Mouse (Mus musculus) thymus, postnatal 25 days (tissue): ENCODE data around the gene Slc25a29.

Experiments
- DNase-seq: peaks from one replicate; pipeline ENCODE4 v3.0.0; 2022

Slc25a29 gene

GRCm38 (mm10) chr12:108793453-108793941, 42.2 kb downstream of the Slc25a29 start:
- peak; percentile 41 for DNase-seq

- peak; percentile 99 for DNase-seq
Observed at GRCm38 (mm10) chr12:108792546-108793452, 42.9 kb downstream of the Slc25a29 start, which contains the start of gene Yy1. Gene Yy1 (plus strand): TSS chr12:108792973.

GRCm38 (mm10) chr12:108792152-108792545, 43.5 kb downstream of the Slc25a29 start:
- peak; percentile 86 for DNase-seq

DNA sequence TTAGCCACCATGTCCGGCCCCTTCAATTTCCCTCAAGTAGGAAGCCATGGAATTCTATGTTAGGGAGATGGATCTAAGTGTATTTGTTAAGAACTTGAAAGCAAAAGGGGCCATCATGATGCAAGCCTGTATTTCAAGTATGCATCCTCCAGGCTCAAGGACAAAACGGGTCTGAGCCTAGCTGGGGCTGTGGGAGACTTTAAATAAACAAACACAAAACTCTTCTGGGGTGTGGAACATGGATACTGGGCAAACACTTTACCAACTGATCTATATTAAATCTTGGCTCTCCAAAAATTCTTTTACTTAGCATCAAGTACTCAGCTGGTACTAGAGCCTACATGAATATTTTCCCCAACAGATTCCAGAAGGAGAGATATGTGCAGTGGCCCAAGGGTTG, 48.4 kb downstream of the Slc25a29 start:
- DNase-seq = no peak

DNA sequence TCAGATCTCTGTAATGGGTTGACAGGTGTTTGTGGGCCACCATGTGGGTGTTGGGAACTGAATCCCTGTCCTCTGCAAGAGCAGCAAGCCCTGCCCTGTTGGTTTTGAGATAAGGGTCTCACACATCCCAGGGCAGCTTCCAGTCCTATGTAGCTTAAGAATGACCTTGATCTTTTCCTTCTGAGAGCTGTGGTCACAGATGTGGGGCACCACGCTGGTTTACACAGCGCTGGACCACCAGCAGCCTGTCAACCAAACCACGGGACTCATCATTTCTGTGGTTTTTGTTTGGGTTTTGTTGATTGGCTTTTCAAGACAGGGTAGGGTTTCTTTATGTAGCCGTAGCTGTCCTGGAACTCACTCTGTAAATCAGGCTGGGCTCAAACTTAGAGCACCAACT, 50.5 kb downstream of the Slc25a29 start:
- no peak for DNase-seq

DNA sequence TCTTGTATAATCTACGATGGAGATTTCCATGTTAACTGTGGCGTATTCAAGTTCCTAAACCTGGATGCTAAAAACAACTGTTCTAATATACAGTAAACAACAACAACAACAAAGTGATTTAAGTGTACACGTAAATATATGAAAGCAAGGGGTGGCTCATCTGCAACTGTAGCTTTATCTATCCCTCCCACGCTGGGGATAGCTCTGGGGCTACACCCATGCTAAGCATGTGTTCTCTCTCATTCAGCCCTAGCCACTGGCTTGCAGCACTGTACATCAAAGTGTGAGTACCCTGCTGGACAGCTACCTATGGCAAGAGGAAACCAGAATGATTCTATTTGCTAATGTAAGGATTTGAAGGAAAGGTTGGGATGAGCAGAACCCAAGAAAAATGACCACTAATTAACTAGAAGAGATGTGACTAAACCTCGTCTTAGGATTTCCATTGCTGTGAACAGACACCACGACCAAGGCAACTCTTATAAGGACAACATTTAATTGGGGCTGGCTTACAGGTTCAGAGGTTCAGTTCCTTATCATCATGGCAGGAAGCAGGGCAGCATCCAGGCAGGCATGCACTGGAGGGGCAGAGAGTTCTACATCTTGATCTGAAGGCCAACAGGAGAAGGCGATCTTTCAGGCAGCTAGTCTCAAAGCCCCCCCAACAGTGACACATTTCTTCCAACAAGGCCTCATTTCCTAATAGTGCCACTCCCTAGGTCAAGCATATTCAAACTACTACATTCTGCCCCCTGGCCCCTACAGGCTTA, 55.4 kb downstream of the Slc25a29 start:
- DNase-seq = no peak
